Mouse (Mus musculus) fat pad, adult 2 months (tissue): ENCODE data around the gene Rgs17.
"Not testable (repeated sequence)": the region's sequence is repeated elsewhere in the genome, so short reads cannot be mapped to it uniquely, and the experiment has no call there.

Experiments used
- DNase-seq: peaks from one replicate; pipeline ENCODE4 v3.0.0-alpha.2; 2011; ENCODE audit warnings: low read depth, low spot score; ENCODE audit errors: extremely low read depth

Rgs17 gene

DNA sequence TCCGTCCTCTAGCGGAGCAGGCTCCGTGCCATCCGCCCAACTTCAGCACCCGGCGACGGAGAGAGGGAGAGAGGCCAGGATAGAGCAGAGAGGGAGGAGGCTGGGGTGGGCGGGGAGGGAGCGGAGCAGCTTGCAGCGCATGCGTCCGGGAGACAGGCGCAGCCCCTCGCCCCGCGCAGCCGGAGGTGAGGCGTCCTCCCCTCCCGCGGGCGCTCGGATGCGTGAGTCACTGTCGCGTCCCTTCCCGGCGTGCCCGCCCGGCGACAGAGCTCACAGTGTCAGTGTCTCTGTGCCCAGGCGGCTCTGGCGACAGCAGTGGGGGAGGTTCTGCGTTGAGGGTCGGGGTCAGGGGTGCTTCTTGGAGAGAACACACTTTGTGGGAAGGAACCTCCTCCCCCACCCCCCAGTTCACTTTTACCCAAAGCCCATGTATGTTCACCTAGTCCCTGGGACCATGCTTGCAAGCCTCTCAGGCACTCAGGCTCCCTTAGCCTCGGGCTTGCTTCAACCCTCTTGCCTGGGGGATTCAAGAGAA is at the start of gene Rgs17:
Gene Rgs17 (minus strand): TSS at position 107 of the 535 bp plus-strand sequence.
- DNase-seq = no peak

- DNase-seq = no peak
Observed at GRCm38 (mm10) chr10:5967655-5968054, 45.5 kb upstream of the Rgs17 start.

GRCm38 (mm10) chr10:5953787-5954186 is 31.6 kb upstream of the Rgs17 start:
- not testable (repeated sequence) for DNase-seq

- no peak for DNase-seq
Observed at GRCm38 (mm10) chr10:5924261-5924660, 2.1 kb upstream of the Rgs17 start.

- no peak for DNase-seq
Observed at GRCm38 (mm10) chr10:5923096-5923495, 896 bp upstream of the Rgs17 start.

DNA sequence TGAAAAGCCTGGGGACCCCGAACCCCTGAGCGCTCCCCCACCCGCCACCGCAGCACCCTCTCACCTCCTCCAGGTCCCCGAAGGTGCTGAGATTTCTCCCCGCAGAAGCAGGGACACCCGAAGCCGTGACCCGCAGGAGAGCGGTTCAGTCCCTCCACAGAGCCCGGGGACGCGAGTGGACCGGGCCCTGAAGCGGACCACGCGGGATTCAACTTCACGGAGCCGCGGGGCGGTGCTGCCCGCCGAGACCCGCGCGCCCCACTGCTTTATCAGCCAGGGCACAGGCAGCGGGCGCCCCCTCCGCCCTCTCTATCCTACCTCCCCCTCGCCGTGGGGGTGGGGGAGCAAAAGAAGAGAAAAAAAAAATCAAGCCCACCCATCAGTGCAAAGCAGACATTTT is 429 bp downstream of the Rgs17 start:
- no peak for DNase-seq

- no peak for DNase-seq
Observed at GRCm38 (mm10) chr10:5921031-5921551, 1.1 kb downstream of the Rgs17 start.

DNA sequence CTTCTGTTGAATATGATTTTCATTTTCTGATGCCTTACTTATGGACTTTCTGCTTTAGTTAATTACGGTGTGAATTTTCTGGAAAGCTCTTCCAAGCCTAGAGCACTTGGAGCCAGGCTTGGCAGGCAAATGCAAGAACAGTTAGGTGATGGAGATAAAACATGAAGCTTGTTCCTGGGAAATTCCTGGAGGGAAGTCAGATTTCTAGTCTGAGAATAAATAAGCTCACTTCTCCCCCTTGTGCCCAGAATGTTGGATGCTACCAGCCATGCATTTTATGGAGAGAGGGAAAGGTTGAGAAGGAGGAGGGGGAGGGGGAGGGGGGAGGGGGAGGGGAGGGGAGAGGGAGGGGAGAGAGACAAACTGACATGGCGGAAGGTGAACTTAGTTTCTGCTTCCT is 17.8 kb downstream of the Rgs17 start:
- no peak for DNase-seq

DNA sequence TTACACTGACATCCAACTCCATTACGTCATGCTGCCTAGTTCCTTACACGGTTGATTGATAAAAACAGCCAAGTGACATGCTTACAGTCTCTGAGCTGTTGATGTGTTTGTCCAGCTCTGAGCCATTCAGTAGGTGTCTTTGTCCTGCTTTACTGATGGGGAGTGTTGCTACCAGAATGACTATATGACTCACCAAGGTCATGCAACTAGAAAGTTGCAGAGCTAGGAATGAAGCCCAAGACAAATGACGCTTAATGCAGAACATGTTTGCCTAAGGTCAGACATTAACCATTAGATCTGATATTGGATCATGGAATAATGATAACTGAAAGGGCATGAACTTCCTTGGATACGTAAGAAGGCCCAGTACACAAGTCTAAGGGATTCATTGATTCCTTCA is 20.4 kb downstream of the Rgs17 start:
- no peak for DNase-seq

- DNase-seq = no peak
Observed at GRCm38 (mm10) chr10:5900731-5901130, 21.5 kb downstream of the Rgs17 start.

DNA sequence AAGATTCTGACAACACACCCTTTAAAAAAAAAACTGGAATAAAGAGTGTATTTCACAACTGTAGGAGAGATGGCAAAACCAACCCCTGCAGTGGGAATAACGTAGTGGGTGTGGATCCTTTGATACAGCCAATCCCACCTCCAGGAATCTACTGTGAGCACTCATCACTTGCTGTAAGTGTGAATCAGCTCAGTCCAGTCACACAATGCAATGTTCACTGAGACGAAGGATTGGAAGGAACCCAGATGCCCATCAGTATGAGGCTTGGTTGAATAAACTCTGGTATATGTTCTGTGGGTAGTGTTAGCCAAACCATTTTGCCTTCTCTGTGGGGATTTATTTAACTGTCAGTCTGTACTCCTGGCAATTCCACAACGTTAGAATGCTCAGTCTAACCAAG is 45.1 kb downstream of the Rgs17 start:
- no peak for DNase-seq

GRCm38 (mm10) chr10:5871081-5871480 is 51.1 kb downstream of the Rgs17 start:
- no peak for DNase-seq

DNA sequence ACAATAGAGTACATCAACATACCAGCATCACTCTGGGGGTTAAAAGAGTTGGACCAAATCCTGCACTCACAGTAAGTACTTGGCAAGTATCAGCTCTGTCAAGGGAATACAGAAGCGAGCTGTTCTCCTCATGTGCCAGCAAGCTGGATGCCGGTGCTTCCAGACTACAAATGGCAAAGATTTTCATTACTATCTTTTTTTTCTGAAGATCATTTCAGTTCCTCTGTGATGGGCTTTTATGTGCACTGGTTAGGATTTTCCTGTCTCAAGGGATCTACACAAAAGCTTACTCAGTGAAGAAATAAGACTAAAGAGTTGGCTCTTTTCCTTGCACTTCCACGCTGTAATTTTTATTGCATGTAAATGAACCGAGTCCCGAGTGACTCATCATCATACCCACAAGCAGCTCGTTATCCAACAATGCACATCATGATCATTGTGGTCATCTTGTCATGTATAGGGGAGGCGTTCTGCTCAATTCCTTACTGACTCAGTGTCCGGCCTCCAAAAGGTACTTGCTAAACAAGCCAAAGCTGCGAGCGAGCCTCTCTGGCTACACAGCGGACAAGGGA is 54.1 kb downstream of the Rgs17 start:
- no peak for DNase-seq

- no peak for DNase-seq
Observed at GRCm38 (mm10) chr10:5865996-5866395, 56.2 kb downstream of the Rgs17 start.

GRCm38 (mm10) chr10:5862669-5863068 is 59.5 kb downstream of the Rgs17 start:
- no peak for DNase-seq

DNA sequence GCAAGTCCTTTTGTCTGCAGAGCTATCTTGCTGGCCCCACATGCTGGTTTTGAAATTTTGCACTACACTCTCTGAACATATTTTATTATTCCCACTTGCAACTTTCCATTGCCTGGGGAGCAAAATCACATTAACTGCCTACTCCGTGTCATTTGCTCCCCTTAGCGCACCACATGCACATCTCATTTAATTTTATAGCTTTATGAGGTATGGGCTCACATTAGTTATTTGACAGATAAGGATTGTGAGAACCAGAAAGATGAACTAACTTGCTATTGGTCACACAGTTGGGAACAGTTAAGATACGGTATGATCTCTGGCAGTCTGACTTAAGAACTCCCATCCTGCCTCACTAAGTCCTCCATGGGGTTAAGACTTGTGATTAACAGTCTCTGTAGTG is 61.4 kb downstream of the Rgs17 start:
- no peak for DNase-seq

DNA sequence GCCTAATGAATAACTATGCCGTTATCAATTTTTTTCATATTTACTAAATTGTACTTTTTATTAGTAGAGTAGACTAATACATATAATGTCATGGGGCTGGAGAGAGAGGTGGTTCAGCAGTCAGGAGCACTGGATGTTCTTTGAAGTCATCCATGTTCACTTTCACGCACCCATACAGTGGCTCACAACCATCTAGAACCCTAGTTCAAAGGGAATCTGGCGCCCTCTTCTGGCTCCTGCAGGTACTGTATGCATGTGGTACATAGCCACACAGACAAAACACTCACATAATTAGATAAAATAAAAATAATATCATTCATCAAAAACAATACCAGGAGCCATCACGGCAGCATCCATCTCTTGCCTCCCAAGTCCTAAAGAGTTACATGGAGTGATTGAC is 62.5 kb downstream of the Rgs17 start:
- no peak for DNase-seq

DNA sequence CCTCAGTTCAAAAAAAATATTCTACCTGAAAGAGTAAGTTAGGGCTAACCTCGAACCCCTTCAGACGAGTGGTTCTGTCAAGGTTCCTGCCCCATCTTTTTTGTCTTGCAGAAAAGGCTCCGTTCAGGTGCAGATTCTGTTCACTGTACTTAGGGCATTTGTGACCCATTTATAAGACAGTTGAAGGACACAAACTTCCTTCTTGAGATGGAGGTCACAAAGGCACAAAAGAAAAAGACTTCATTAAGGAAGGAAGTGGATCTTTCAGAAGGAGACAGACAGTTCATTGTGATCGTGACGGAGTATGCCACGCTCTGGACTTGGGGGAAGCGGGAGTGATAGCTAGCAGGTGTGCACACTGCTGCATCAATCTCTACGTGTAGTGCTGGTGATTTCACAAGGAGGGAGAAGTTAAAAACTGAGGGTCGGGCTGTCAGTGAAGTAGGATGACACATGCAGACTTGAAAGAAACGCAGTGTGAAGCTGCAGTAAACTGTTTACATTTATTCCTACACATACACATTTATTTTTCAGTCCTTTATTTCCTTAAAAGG is 64.1 kb downstream of the Rgs17 start:
- DNase-seq = no peak

DNA sequence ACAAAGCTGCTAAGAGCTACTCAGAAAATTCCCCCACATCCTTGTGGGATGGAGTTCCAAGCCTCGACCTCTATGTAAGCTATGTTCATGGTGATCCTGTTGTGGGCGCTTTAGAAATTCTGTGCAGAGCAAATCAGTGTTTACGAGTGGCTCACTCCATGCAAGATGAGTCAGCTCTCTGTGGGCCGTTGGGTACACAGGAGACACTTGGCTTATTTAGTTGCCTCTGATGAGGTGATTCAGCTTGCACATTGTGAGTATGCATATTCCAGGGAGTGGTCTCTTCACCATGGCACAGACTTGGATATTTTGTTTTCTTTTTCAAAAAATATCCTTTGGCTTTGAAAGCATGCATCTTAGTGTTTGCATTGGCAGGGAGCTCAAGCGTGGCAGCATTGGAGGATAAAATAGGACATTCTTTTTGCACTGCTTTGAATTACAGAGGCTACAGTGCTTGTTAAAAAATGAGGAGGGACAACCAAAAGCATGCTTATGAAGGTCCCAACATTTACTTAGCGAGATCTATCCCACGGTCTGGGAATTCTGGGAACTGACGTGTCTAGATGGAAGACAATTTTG is 68.8 kb downstream of the Rgs17 start:
- DNase-seq = no peak

GRCm38 (mm10) chr10:5846939-5847338 is 75.3 kb downstream of the Rgs17 start:
- no peak for DNase-seq

DNA sequence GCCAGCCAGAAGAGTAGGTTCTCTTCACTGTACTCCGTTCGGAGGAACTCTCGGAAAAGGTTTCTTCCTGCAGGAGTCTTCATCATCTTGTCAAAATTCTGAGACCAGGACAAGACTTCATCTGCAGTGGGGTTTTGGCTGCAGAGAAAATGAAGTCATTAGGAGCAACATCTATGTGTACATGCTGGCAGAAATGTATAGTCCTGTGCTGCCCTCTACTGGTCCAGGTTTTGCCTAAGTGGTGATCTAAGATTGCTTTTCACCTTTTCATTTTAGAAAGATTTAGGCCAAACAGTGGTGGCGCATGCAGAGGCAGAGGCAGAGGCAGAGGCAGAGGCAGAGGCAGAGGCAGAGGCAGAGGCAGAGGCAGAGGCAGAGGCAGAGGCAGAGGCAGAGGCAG is 80.8 kb downstream of the Rgs17 start:
- DNase-seq = no peak

DNA sequence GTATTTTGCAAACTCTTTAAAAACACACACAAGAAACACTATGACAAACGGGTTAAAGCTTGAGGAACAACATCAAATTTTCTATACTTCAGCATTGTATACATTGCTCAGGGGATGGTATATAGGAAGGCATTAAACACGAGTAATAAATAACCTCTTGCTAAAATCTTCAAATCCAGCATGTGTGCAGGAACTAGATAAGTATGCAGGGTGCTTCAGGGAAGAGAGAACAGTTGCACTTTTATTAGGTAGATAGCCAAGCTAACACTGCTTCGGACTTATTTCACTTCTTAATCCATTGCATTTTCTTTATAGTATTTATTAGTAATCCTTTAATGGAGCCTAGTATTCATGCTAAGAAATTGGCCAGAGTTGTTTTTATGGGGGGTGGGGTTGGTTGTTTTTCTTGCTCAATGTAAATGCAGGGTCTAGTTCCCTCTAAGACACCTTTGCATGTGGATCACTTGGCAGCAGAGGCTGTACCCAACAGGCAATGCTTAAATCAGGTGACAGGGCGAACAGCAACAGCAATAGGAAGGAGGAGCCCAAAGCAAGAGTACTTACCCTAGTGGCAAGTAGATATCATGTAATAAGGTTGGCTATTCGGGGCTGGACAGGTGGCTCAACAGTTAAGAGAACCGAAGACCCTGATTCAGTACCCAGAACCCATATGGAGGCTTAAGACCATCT is 95.7 kb downstream of the Rgs17 start:
- no peak for DNase-seq
